Mouse (Mus musculus): ENCODE measurements around the gene Mrps18b.

DNA sequence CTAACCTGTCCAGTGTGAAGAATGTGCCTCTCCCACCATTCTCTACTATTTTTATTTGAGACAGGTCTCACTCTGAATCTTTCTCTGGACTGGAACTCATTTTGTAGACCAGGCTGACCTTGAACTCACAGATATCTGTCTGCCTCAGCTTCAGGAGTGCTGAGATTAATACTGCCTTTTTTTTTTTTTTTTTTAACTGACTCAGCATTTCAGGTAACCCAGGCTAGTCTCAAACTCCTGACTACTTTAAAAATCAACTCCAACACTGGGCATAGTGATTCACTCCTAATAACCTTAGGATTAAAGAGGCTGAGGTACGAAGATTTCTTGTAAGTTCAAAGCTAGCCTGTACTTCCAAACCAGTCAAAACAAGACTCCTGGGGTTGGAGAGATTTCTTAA, 10.6 kb downstream of the Mrps18b start:
- TF ChIP-seq CTCF (IDR thresholded peaks at IDR 0.05; ENCODE audit: extremely low read depth, insufficient read depth, low read length) (no peak), POLR2A (IDR thresholded peaks at IDR 0.05; ENCODE audit: extremely low read depth, insufficient read depth, low read length) (no peak)
